Mouse (Mus musculus) erythroblast, embryonic 14.5 days (primary cell): ENCODE measurements around the gene Gbf1. TPM values are rescaled to one million over a fixed set of nuclear protein-coding genes. Genes with fewer than 3 reads are reported as not detected.
"Not testable (repeated sequence)": the region's sequence is repeated elsewhere in the genome, so short reads cannot be mapped to it uniquely, and the experiment has no call there.

ENCODE experiments used
- H3K27me3 ChIP-seq: 2 replicates; pipeline ENCODE4 v1.6.1; 2012; ENCODE audit warnings: inconsistent platforms; ENCODE audit not compliant: control insufficient read depth
- H3K36me3 ChIP-seq: 2 replicates; pipeline ENCODE4 v1.6.1; 2012; ENCODE audit warnings: mild to moderate bottlenecking, inconsistent platforms; ENCODE audit not compliant: control insufficient read depth
- H3K4me1 ChIP-seq: 2 replicates; pipeline ENCODE4 v1.6.1; 2012; ENCODE audit warnings: inconsistent platforms; ENCODE audit not compliant: control insufficient read depth
- H3K4me3 ChIP-seq: replicated peaks from 2 replicates; pipeline ENCODE3; 2012; ENCODE audit warnings: moderate library complexity, mild to moderate bottlenecking, inconsistent platforms
- H3K9me3 ChIP-seq: 2 replicates; pipeline ENCODE4 v1.6.1; 2012; ENCODE audit warnings: low read length, inconsistent platforms, mixed read lengths; ENCODE audit not compliant: control insufficient read depth
- GATA1 ChIP-seq: IDR thresholded peaks from 2 replicates; pipeline ENCODE4 v1.6.1; 2012; ENCODE audit warnings: low read length, inconsistent platforms, mixed read lengths
- TAL1 ChIP-seq: IDR thresholded peaks from 3 replicates; pipeline ENCODE4 v1.6.1; 2012; ENCODE audit warnings: low read length, inconsistent platforms, mixed read lengths
- polyA plus RNA-seq: library from polyadenylated mRNA; stranded (reverse); fragments of >175 nt; gene quantifications from 2 replicates; pipeline ENCODE4 v1.2.3, GENCODE M21; 2012

Gbf1 gene
- polyA plus RNA-seq, 1 experiment, result 31.8 TPM

DNA sequence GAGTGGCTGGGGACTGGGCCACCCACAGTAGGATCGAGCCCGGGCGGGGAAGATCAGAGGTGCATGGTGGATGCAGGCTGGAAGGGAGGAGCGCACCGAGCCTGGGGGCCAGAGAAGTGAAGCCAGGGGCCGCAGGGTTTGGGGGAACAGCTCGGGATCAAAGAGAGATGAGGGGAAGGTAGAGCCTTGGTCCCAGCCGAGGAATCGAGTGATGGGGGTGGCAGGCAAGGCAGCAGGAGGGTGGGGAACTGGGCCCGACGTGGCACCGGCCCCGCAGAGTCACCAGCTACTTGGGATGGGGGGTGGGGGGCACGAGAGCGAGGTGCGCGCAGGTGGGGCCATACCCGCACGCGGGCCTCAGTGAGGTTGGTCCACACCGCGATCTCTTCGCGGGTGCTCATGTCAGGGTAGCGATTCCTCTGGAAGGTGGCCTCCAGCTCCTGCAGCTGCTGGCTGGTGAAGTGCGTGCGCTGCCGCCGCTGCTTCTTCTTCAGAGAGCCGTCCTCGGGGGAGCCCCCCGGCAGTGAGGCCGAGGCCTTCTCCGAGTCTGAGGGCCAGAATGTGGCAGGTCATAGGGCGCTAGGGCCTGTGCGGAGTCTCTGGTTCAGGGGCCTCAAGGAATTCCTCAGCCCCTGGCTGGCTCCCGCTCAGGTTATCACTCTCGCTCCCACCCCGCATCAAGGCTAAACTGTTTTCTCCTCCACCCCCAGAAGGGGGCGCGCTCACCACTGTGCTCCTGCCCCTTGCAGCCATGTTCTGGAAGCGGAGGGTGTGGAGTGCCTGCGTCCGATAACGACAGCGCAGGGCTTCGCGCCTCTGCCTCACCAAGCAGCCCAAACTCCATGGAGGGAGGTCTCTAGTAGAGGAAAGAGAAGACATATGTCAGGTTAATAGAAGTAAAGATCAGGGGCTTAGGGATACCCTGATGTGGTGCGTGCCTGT is 15.4 kb upstream of the Gbf1 start:
- Histone ChIP-seq H3K4me3 (peak overlapping the region; percentile 60), H3K36me3 (no peaks in the 10 kb centered on the region), H3K9me3 (no peaks in the 10 kb centered on the region; the same call in 1 of the 2 replicates), H3K27me3 (peaks cover 100% of the 10 kb centered on the region), H3K4me1 (peaks cover 27% of the 10 kb centered on the region)
- TF ChIP-seq GATA1, result no peak
- no peak for TF ChIP-seq TAL1

DNA sequence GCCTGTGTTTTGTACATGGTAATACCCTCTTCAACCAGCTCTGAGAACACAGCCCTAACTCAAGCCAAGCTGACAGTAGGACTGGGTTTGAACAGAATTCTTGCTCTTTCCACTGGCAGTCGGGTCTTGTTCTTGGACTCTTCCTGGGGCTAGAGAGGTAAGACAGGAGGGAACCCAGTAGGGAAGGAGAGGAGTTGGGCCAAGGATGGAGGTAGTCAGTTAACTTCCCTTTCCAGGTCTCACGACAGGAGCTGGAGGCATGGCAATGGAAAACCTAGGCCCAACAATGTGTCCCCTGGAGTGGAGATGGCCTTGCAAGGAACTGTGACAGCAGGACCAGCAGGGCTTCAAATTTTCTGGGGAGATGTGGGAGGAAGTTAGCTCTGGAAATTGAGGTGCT is 12.0 kb upstream of the Gbf1 start:
- no peaks in the 10 kb centered on the region; the same call in 1 of the 2 replicates for H3K9me3 ChIP-seq
- no peak for TF ChIP-seq TAL1
- TF ChIP-seq GATA1, result no peak
- no peaks in the 10 kb centered on the region for H3K36me3 ChIP-seq
- H3K27me3 ChIP-seq, result peaks cover 100% of the 10 kb centered on the region
- peaks cover 24% of the 10 kb centered on the region for H3K4me1 ChIP-seq
- H3K4me3 ChIP-seq, result no peak overlapping the region

DNA sequence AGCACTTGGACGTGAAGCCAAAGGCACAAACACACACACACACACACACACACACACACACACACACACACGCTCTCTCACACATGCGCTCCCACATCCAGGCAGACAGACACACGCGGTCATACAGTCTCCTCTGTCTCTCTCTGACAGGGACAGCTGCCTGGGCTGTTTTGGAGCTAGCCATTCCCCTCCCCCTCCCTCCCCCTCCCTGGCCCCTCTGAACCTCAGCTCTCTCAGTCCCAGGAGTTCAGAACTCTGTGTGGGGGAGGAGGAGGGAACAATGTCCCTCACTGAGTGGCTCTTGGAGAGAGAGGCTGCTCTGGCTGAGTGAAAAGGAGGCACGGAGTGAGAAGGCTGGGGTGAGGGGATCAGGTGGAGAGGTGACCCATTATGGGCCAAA is 11.2 kb upstream of the Gbf1 start:
- no peak for TF ChIP-seq GATA1
- no peak for TF ChIP-seq TAL1
- no peaks in the 10 kb centered on the region; the same call in 1 of the 2 replicates for H3K9me3 ChIP-seq
- no peaks in the 10 kb centered on the region for H3K36me3 ChIP-seq
- H3K4me3 ChIP-seq, result no peak overlapping the region
- peaks cover 100% of the 10 kb centered on the region for H3K27me3 ChIP-seq
- H3K4me1 ChIP-seq, result peaks cover 16% of the 10 kb centered on the region

DNA sequence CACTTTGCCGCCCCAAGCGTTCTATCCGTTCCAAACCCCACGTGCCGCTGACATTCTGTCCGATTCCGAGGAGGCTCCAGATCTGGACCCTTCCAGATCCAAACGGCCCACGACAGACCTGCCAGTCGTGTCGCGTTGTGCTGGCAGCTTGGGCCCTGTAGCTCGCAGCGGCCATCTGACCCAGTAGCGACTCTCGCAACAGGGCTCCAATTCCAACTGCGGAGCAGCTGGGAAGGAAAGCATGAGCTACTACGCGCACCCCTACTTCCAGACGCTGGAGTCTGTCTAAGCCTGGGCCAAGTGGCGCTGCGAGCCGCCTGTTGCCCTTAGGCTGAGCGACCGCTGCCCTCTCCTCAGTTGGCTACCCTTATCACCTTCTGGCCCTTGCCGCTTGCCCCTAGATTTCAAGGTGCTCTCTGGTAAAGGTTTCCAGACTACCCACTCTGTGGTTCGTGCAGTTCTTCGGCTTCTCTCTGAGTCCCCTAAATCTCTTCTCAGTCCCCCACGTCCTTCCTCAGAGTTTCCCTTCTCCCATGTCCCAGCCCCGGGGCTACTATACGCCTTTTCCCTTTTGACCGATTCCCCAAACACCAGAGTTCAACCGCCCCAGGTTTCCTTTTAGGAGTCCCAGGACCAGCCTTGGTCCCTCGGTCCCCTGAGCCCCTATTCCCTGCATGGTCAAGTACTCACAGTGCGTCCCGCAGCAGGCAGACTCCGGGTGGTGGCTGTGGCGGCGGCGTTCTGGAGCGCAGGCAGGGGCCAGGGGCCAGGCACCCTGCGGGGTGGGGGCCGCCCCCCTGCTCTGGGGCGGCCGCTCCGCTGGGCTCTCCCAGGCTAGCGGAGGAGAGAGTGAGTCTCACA is 4.6 kb upstream of the Gbf1 start, which contains the start of gene Pitx3:
Gene Pitx3, minus strand, starts transcription at position 816 of the 861 bp plus-strand sequence.
- no peaks in the 10 kb centered on the region for H3K36me3 ChIP-seq
- TF ChIP-seq TAL1, result no peak
- TF ChIP-seq GATA1, result no peak
- peaks cover 91% of the 10 kb centered on the region for H3K27me3 ChIP-seq
- peaks cover 8% of the 10 kb centered on the region for H3K9me3 ChIP-seq
- H3K4me3 ChIP-seq, result peak within 1 kb of the TSS; percentile 56
- H3K4me1 ChIP-seq, result peaks cover 26% of the 10 kb centered on the region

DNA sequence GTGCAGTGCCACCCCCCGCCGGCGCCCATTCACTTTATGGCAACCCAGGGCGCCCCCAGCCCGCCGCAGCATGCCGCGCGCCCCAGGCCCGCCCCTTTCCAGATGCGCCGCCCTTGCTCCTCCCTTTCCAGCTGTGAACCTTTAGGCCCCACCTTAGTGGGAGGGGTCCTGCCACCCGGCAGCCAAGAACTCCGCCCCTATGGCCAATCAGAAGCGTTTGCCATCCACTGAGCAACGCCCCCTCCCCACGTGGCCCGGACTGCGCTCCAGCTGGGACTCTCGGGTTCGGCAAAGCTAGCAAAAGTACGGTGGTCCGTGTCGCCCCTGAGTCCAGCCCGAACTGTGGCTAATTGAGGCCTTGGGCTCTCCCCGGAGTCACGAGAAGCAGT is 3.9 kb upstream of the Gbf1 start:
- TF ChIP-seq GATA1, result no peak
- no peak for TF ChIP-seq TAL1
- H3K4me1 ChIP-seq, result peaks cover 32% of the 10 kb centered on the region
- peaks cover 8% of the 10 kb centered on the region for H3K9me3 ChIP-seq
- peaks cover 85% of the 10 kb centered on the region for H3K27me3 ChIP-seq
- H3K36me3 ChIP-seq, result no peaks in the 10 kb centered on the region
- peak overlapping the region; percentile 56 for H3K4me3 ChIP-seq

DNA sequence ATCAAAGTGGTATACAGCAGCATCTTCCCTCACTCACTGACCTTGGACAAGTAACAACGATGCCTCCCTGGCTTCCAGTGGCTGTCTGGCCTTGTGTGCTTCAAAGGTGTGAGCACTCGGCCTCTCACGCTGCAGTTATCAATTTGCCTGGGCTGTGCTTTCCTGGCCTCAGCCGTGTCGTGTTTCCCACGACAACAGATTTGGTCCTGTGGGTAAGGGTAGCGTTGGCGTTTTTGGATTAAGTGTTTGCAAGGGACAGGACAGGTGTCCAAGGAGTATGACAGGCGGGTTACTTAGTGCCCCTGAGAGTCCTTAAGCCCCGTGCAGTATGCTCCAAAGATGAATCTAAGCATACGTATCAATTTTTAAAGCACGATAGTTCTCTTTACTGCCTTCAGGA is 3.2 kb upstream of the Gbf1 start:
- Histone ChIP-seq H3K9me3 (peaks cover 8% of the 10 kb centered on the region), H3K36me3 (peaks cover 3% of the 10 kb centered on the region), H3K4me3 (no peak overlapping the region), H3K4me1 (peaks cover 40% of the 10 kb centered on the region), H3K27me3 (peaks cover 78% of the 10 kb centered on the region)
- TF ChIP-seq TAL1 (no peak), GATA1 (no peak)

DNA sequence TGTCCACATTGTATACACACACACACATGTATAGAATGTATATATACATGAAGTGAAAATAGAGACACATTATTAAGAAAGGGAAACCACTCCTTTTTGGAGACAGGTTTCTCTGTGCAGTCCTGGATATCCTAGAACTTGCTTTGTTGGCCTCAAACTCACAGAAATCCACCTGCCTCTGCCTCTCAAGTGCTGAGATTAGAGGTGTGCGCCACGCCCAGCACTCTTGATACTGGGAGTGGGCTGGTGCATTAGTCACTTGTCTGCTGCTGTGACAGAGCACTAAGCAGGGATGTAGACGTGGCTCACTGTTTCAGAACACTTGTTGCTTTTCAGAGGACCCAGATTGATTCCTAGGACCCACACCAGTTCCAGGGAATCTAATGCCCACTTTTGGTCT is 13.6 kb downstream of the Gbf1 start:
- TF ChIP-seq TAL1 (no peak), GATA1 (no peak)
- Histone ChIP-seq H3K27me3 (no peaks in the 10 kb centered on the region), H3K9me3 (peaks cover under 1% of the 10 kb centered on the region; the same call in 1 of the 2 replicates), H3K4me3 (no peak overlapping the region), H3K36me3 (peaks cover 47% of the 10 kb centered on the region), H3K4me1 (no peaks in the 10 kb centered on the region)

DNA sequence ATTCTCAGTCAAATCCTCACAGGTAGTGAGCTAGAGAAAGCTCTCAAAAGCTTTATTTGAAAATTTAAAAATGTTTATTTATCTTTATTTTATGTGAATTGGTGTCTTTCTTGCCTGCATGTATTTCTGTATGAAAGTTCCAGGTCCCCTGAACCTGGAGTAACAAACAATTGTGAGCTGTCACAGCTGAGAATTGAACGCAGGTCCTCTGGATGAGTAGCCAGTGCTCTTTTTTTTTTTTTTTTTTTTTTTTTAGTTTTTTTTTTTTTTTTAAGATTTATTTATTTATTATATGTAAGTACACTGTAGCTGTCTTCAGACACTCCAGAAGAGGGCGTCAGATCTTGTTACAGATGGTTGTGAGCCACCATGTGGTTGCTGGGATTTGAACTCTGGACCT is 14.9 kb downstream of the Gbf1 start:
- not testable (repeated sequence) for H3K4me1 ChIP-seq, H3K9me3 ChIP-seq, H3K4me3 ChIP-seq, H3K27me3 ChIP-seq
- peaks cover 56% of the 10 kb centered on the region for H3K36me3 ChIP-seq

DNA sequence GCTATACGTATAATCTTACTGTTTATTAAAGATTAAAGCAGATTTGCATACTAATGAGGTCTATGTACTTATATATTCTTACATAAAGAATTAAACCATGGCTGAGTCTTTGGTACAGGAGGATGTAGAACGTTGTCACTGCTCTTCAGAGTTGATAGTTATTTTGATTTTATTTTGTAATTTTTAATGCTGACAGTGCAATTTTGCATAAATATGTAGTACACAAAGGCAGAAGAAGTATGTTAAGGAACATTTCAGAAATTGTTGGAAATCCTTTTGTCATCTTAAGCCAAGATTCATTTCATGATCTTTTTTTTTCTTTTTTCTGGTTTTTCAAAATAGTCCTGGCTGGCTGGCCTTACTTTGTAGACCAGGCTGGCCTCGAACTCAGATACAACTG is 17.1 kb downstream of the Gbf1 start:
- no peak overlapping the region for H3K4me3 ChIP-seq
- TF ChIP-seq TAL1 (no peak), GATA1 (no peak)
- H3K36me3 ChIP-seq, result peaks cover 47% of the 10 kb centered on the region
- no peaks in the 10 kb centered on the region for H3K4me1 ChIP-seq
- no peaks in the 10 kb centered on the region for H3K9me3 ChIP-seq
- no peaks in the 10 kb centered on the region for H3K27me3 ChIP-seq
